Mouse (Mus musculus) lung, adult 2 months (tissue): ENCODE measurements around the gene Myo7a.
A peak's percentile ranks its signal among the peaks of the same experiment; 100 is the strongest.

Source experiments
- CTCF ChIP-seq: fragments of 200-500 bp; IDR thresholded peaks from 2 replicates; pipeline ENCODE4 v1.5.1; 2011; ENCODE audit warnings: mild to moderate bottlenecking, low read length, control low read depth; ENCODE audit not compliant: insufficient read depth
- POLR2A ChIP-seq: fragments of 200-500 bp; IDR thresholded peaks from 2 replicates; pipeline ENCODE4 v1.6.1; 2011; ENCODE audit warnings: low read depth, mild to moderate bottlenecking, control low read depth, low read length, borderline replicate concordance; ENCODE audit errors: extremely low read depth

DNA sequence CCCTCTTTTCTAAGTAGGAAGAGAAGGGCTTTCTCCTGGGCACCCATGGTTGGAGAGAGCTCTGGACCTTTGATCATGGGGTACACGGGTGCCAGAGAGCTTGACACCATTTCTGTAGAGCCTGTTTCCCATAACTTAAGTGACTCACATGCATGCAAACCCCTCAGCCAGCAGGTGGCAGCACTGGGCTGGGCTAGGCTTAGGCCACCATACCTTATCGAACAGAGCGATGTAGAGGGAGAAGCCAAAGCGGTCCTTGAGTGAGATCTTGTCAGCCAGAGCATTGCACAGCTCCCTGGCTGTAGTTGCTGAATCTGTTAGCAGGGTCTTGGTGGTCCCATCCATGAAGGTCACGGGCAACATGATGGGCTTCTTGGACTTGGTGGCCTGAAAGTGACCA, 47.7 kb downstream of the Myo7a start:
- TF ChIP-seq POLR2A = no peak
- peak; percentile 99 for TF ChIP-seq CTCF
